Mouse (Mus musculus) erythroblast, embryonic 14.5 days (primary cell): Measurements from ENCODE around the gene Nmur1. TPM values are rescaled to one million over a fixed set of nuclear protein-coding genes. Genes with fewer than 3 reads are reported as not detected.

ENCODE experiments used
- H3K27me3 ChIP-seq: 2 replicates; pipeline ENCODE4 v1.6.1; 2012; ENCODE audit warnings: inconsistent platforms; ENCODE audit not compliant: control insufficient read depth
- H3K36me3 ChIP-seq: 2 replicates; pipeline ENCODE4 v1.6.1; 2012; ENCODE audit warnings: mild to moderate bottlenecking, inconsistent platforms; ENCODE audit not compliant: control insufficient read depth
- H3K4me1 ChIP-seq: 2 replicates; pipeline ENCODE4 v1.6.1; 2012; ENCODE audit warnings: inconsistent platforms; ENCODE audit not compliant: control insufficient read depth
- H3K4me3 ChIP-seq: replicated peaks from 2 replicates; pipeline ENCODE3; 2012; ENCODE audit warnings: moderate library complexity, mild to moderate bottlenecking, inconsistent platforms
- H3K9me3 ChIP-seq: 2 replicates; pipeline ENCODE4 v1.6.1; 2012; ENCODE audit warnings: low read length, inconsistent platforms, mixed read lengths; ENCODE audit not compliant: control insufficient read depth
- GATA1 ChIP-seq: IDR thresholded peaks from 2 replicates; pipeline ENCODE4 v1.6.1; 2012; ENCODE audit warnings: low read length, inconsistent platforms, mixed read lengths
- TAL1 ChIP-seq: IDR thresholded peaks from 3 replicates; pipeline ENCODE4 v1.6.1; 2012; ENCODE audit warnings: low read length, inconsistent platforms, mixed read lengths
- polyA plus RNA-seq: library from polyadenylated mRNA; stranded (reverse); fragments of >175 nt; gene quantifications from 2 replicates; pipeline ENCODE4 v1.2.3, GENCODE M21; 2012

Nmur1 gene
- polyA plus RNA-seq, 1 experiment = not detected

- Histone ChIP-seq H3K36me3 (peaks cover 50% of the 10 kb centered on the region), H3K27me3 (no peaks in the 10 kb centered on the region), H3K4me1 (peaks cover 53% of the 10 kb centered on the region), H3K9me3 (no peaks in the 10 kb centered on the region), H3K4me3 (peak overlapping the region; percentile 91)
- TF ChIP-seq GATA1 (no peak), TAL1 (no peak)
These were observed 67.7 kb downstream of the Nmur1 start for GRCm38 (mm10) chr1:86358229-86358905.

GRCm38 (mm10) chr1:86354186-86354585, 71.8 kb downstream of the Nmur1 start:
- TF ChIP-seq GATA1 = no peak
- TF ChIP-seq TAL1 = no peak
- Histone ChIP-seq H3K27me3 (no peaks in the 10 kb centered on the region), H3K9me3 (no peaks in the 10 kb centered on the region), H3K4me3 (no peak overlapping the region), H3K36me3 (peaks cover 89% of the 10 kb centered on the region), H3K4me1 (peaks cover 22% of the 10 kb centered on the region)

DNA sequence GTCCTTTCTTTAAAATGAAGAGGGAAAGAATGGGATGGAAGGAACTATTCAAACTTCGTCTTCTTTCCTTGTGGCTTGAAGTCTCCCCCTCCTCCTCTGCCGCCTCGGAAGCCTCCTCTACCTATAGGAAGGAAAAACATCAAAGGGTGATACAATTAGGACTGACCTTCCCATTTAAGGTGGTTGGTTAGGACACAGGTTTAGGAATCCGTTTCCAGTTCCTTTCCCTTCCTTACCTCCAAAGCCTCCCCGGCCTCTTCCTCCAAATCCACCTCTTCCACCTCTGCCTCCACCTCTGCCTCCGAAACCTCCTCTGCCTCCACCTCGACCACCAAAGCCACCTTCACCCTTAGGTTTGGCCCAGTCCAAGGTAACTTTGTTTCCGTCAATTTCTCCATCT, 75.5 kb downstream of the Nmur1 start:
- Histone ChIP-seq H3K4me3 (no peak overlapping the region), H3K36me3 (peaks cover 96% of the 10 kb centered on the region), H3K27me3 (no peaks in the 10 kb centered on the region), H3K4me1 (no peaks in the 10 kb centered on the region; the same call in 1 of the 2 replicates), H3K9me3 (no peaks in the 10 kb centered on the region)
- no peak for TF ChIP-seq GATA1
- no peak for TF ChIP-seq TAL1

DNA sequence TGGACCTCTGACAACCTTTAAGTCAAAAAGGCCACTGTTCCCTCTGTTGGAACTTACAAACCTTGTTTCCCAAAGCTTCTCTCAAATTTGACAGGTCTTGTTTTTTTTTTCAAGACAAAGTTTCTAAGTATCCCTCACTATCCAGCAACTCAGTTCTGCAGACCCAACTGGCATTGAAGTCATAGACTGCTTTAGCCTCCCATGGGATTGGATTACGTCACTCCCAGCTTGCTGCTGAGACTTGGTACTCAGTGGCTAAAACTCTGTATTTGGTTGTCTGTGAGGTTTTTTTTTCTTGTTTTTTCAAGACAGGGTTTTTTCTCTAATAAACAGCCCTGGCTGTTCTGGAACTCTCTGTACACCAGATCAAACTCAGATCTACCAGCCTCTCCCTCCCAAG, 76.3 kb downstream of the Nmur1 start:
- Histone ChIP-seq H3K4me1 (no peaks in the 10 kb centered on the region; the same call in 1 of the 2 replicates), H3K27me3 (no peaks in the 10 kb centered on the region), H3K9me3 (no peaks in the 10 kb centered on the region), H3K36me3 (peaks cover 89% of the 10 kb centered on the region), H3K4me3 (no peak overlapping the region)
- TF ChIP-seq TAL1 = no peak
- no peak for TF ChIP-seq GATA1

DNA sequence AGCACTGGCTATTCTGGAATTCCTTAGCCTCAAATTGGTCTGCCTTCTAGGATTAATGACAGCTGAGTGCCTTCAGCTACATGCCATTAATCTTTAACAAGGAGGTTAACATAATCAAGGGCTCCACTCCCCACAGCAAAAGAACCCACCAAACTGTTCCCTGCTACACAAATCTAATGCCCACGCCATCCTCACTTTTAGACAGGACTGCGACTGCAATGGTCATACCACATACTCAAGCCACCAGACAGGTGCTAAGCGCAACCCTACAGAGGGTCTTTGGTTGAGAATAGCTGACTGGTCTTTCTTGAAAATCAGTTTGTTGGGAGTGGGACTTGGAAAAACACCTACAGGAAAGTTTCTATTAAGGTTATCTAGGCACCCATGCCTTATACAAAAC, 76.8 kb downstream of the Nmur1 start:
- Histone ChIP-seq H3K9me3 (no peaks in the 10 kb centered on the region), H3K27me3 (no peaks in the 10 kb centered on the region), H3K4me3 (no peak overlapping the region), H3K4me1 (no peaks in the 10 kb centered on the region; the same call in 1 of the 2 replicates), H3K36me3 (peaks cover 84% of the 10 kb centered on the region)
- TF ChIP-seq TAL1 (no peak), GATA1 (no peak)

GRCm38 (mm10) chr1:86348801-86349200, 77.2 kb downstream of the Nmur1 start:
- no peak overlapping the region for H3K4me3 ChIP-seq
- no peaks in the 10 kb centered on the region for H3K9me3 ChIP-seq

GRCm38 (mm10) chr1:86348083-86348482, 77.9 kb downstream of the Nmur1 start:
- Histone ChIP-seq H3K27me3 (no peaks in the 10 kb centered on the region), H3K36me3 (peaks cover 75% of the 10 kb centered on the region), H3K4me3 (no peak overlapping the region), H3K4me1 (no peaks in the 10 kb centered on the region; the same call in 1 of the 2 replicates), H3K9me3 (no peaks in the 10 kb centered on the region)
- TF ChIP-seq TAL1 (no peak), GATA1 (no peak)

More at GRCm38 (mm10) chr1:86348801-86349200, 77.2 kb downstream of the Nmur1 start:
- Histone ChIP-seq H3K4me1 (no peaks in the 10 kb centered on the region; the same call in 1 of the 2 replicates), H3K27me3 (no peaks in the 10 kb centered on the region), H3K36me3 (peaks cover 82% of the 10 kb centered on the region)
- TF ChIP-seq TAL1 (no peak), GATA1 (no peak)

GRCm38 (mm10) chr1:86347716-86348045, 78.3 kb downstream of the Nmur1 start:
- no peaks in the 10 kb centered on the region for H3K9me3 ChIP-seq
- H3K4me1 ChIP-seq = no peaks in the 10 kb centered on the region; the same call in 1 of the 2 replicates
- peaks cover 71% of the 10 kb centered on the region for H3K36me3 ChIP-seq
- no peaks in the 10 kb centered on the region for H3K27me3 ChIP-seq
- TF ChIP-seq GATA1 = no peak
- no peak for TF ChIP-seq TAL1
- H3K4me3 ChIP-seq = no peak overlapping the region

GRCm38 (mm10) chr1:86346851-86347715, 78.9 kb downstream of the Nmur1 start:
- peaks cover 65% of the 10 kb centered on the region for H3K36me3 ChIP-seq
- H3K27me3 ChIP-seq = no peaks in the 10 kb centered on the region
- no peak overlapping the region for H3K4me3 ChIP-seq
- H3K9me3 ChIP-seq = no peaks in the 10 kb centered on the region
- TF ChIP-seq GATA1 (no peak), TAL1 (no peak)
- no peaks in the 10 kb centered on the region; the same call in 1 of the 2 replicates for H3K4me1 ChIP-seq
